Mouse (Mus musculus): ENCODE measurements at regions not wholly inside any gene's neighbourhood (a gene's known extent, or its start where the extent isn't known, plus 50 kb on each side); places are given as distances from the start of the nearest gene placed in this dataset.

DNA sequence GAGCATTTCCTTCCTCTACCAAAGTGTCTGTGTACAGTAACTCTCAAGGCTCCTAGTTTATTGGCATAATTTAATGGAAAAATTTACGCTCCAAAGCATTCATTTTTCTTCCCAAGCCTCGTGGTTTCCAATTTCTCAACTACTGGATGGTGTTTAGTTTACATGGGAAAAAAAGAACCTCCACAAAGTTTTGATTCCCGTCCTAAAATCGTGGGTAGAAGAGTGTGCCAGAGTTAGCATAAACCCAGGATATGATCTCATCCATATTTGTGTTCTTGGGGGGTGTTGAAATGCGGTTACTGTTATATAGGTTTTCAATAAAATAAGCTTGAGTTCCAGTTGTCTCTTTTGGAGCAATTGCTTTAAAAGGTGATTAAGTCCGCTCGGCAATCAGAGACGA lies 406.2 kb upstream of the Frg1 start:
- DNase-seq = no peak

DNA sequence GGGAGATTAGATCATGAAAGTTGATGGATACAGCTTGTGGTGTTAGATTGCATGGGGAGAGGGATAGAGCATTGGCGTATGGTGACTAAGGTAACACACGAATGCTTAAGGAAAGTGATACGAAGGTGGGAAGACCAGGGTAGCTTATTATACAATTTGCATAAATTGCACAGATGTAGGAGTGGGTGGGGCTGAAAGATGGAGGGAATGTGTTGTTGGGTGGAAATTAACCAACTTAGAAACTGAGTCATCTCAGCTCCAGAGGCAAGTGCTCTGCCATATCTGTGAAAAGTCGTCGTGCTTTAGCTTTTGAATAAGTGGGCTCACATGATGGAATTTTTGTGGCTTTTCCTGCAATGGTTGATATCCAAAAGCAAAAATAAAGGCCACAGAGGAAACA lies 404.8 kb upstream of the Frg1 start:
- DNase-seq = no peak

DNA sequence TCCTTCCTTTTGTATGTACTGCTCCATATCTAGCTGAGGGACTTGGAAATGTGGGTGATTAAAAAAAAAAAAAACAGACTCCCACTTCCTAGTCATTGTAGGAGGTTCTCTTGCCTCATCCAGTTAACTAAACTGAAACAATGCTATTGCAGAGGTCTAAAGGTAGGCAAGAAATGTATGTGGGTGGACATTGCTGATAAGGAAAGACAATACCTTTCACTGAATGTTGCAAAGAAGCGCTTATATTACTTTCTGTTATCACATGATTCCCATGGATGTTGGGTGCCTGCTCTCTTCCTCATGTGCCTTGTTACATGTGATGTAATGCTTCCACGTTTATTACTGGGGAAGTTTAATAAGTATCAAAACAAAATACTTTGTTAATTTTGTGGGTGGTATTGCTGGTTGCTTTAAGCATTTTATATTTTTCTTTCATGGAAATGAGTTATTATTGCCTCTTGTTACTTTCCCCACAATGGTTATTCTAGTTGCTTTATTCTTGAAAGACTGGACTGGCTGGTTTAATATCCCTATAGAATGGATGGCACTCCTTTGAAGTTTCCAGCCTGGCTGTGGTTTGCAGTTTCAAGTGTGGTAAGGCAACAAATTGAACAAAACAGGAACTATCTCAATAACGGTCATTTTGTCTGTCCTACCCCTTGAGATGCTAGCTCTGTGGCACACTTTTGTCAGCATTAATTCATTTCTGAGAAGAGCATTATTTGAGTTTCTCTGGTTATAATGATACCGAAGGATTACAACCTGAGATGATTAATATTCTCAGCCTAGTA lies 403.9 kb upstream of the Frg1 start:
- DNase-seq = no peak

DNA sequence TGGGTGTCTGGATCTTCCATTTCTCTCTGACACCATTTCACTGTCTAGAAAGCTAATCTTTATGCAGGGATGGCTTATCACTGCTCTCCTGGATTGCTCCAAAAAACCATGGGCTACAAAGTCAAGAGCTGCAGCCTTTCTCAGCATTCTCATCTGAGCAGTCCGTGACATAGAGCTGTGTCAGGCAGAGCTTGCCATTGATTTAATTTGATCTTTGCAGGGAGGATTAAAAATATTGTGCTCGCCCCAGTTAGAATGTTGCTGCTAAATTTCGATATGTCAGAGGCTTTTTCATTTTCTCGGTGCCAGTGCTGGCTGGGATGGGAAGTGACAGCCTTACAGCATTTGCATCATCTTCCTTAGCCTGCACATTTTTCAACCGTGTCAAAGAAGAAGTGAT lies 401.7 kb upstream of the Frg1 start:
- DNase-seq = no peak

DNA sequence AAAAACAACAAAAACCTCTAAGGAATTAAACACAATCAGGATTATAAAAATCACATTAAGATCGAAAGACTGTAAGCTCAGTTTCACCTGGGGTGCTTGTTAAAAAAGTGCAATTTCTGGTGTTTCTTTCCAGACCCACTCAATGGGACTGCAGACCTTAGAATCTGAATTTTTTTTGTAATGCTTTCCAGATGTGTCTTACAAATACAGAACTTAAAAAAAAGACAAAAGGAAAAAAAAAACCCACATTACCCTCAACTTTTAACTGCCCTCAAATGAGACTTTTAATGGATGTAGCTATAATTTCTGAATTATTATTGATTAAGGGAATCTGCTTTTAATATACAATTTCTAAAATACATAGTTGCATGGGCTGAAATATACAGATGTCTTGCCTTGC lies 401.2 kb upstream of the Frg1 start:
- no peak for DNase-seq

DNA sequence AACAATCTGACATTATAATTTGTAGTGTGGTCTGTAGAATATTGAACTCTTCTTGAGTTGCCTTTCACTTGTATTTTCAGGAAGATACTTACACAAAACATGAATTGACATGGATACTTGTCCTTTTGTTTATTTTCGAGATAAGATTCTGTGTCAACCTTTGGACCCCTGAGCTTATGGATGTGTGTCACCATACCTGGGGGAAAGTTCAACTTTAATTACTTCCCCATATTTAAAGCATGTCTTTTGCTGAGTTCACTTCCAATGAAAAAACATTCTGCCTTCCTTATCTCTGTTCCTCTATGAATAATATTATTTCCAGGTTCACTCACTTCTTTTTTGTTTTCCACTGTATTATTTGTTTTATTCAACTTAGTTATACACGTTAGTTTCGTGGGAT lies 398.4 kb upstream of the Frg1 start:
- no peak for DNase-seq

DNA sequence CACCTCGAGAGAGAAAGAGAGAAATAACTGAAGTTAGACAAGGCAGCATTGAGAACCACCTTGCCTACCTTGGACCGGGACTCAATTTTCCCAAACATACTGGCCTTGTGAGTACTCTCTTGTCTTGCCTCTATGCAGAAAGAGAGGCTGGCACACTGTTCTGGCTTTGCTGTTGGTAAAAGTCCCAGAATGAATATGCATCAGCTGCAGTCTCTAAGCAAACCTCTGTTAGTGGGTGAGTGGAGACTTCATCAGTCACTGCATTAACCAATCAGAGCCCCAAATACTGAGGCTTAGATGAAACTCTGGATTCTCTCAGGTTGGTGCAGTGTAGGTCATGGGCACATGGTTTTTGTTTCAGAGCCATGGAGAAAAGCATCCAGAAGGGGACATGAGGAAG lies 378.8 kb upstream of the Frg1 start:
- no peak for DNase-seq

DNA sequence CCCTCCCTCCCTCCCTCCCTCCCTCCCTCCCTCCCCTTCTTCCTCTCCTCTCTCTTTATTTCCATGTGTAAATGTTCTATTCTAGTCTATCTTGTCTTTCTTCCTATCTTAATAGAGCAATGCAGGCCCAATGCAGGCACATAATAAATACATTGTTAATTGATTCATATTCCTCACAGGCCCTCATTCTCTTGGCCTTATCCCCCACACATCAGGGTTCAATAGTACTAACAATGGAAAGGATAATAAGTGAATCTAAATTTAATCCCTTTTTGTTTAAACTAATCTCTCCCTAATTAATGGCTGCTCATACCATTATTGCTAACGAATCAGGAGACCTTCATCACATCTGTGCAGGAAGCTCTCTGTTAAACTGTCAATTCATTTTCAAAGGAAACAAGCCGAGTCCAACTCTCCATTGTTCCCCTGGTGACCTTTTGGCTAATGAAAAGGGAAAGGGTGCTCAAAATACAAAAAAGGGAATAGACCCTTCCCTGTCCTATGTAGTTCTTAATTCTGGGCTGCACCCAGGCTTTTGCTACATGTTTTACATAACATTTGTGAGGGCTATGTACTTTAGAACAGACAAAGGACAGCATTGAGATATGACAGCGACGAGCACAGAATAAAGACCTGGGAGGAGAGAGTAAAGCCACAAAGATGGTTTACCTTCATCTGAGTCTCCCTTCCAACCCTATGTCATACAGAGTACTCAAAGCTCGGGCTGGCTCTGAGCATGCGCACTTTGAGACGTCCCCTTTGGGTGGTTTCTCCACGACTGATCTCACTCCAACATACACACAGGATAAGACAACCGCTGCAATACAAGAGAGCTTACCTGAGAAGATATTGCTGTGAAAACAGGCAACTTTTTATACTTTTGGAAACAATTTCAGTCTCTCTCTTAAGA lies 370.3 kb upstream of the Frg1 start:
- no peak for DNase-seq

DNA sequence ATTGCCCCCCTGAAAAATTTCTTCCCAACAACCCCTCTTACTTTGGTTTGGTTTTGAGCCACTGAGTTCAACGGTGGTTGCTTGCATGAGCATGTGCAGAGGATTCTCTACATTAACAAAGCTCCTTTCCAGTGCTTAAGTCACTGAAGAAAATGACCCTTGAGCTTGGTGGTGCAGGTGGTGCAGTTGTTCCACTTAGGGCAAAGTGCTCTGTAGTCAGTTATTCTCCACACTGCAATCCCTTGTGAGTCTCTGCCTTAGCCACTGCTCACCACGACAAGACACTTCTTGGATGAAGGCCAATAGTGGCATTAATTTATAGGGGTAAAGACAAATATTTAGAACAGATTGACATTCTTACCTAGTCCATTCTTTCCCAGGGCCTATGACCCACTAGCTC lies 369.1 kb upstream of the Frg1 start:
- DNase-seq = no peak

DNA sequence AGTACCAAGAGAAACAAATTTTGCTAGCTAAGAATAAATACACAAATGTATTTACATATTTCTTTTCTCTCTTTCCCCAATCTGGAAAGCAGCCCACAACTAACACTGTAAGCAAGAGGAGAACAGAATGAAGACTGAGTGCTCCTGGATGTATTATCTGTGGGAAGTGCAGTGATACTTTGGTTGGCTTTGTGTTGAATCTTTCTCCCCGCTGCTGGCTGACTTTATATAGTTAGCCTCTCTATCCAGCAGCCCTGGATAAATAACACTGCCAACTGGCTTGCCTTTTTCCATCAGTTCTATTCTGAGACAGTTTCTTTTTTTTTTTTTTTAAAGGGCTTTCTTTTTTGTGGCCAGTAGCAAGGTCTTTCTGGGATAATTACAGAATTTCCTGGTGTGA lies 366.0 kb upstream of the Frg1 start:
- no peak for DNase-seq

DNA sequence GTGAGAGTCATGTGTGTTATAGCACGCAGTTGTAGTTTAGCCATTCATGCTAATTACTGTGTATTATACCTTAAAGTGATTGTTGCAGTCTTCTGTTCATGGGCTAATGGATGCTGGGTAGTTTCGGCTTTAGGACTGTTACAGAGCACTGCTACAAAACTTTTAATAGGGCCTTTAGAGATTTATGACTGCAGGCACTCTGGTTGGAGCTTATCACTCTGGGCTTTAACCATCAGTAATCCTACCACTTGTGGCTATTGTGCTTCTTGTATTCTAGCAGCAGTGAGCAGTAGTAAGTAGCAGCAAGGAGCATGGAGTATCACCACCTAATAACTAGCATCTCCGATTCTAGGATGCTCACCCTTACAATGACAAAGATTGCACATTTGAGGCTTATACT lies 362.6 kb upstream of the Frg1 start:
- no peak for DNase-seq

DNA sequence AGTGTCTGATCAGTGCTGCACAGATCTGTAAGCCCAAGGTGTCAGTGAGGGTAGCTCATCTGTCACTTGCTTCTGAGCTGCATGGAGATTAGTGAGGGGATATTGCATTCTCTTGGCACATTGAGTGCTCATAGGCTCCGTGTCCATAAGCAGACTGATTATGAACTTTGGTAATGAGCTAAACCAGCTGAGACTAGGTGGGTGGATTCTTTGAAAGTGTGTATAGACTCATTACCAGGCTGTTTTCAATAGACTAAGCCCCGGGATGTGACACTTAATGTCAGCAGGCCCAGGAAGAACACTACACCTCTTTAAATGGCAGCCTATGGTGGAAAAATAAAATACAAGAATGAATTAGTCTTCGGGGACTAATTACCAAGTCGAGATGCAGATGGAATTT lies 354.9 kb upstream of the Frg1 start:
- DNase-seq = no peak

DNA sequence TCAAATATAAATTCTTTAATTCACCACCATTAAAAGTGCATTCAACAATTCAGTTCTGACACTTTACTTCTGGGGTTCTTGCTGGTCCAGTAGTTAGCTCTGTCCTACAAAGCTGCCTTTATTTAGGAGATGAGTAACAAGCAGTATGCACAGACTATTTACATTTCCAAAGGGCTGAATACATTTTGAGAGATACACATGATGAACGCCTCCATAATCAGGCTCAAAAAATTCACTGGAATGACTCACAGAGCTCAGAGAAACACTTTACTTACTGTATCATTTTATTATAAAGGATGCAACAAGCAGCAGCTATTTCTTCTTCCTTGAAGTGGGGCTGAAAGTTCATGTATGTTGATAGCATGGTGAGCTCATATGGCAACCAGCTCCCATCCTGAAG lies 336.6 kb upstream of the Frg1 start:
- DNase-seq = no peak

DNA sequence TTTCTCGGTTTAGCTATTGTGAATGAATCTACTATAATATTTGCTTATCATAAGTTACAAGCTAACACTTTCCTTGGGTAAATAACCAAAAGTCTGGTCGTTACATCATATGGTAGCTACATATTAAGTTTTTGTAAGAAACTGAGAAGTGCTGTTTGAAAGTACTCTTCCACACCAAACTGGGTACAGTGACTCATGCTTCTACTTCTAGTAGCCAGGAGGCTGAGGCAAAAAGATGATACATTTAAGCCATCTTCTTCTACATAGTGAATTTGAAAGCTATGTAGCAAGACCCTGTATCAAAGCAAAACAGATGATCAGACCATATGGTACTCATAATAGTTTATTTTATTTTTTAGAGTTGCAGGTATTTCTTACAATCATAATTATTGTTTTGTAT lies 335.8 kb upstream of the Frg1 start:
- no peak for DNase-seq

DNA sequence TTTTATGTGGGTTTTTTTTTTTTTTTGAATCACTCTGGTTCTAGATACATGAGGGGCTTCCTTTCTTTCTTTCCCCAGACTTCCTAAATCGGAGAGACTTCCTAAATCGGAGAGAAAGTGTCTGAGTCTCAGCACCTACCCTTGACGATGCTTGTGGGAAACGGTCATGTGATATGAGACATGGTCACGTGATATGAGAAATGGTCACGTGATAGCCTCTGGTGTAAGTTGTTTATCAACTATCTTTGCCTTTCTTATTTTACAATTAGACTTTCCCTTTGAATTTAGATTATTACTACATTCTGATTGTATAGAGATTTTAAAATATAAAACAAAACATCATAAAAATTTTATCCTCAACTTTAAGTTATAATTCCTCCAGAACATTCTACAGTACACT lies 330.1 kb upstream of the Frg1 start:
- DNase-seq = no peak

DNA sequence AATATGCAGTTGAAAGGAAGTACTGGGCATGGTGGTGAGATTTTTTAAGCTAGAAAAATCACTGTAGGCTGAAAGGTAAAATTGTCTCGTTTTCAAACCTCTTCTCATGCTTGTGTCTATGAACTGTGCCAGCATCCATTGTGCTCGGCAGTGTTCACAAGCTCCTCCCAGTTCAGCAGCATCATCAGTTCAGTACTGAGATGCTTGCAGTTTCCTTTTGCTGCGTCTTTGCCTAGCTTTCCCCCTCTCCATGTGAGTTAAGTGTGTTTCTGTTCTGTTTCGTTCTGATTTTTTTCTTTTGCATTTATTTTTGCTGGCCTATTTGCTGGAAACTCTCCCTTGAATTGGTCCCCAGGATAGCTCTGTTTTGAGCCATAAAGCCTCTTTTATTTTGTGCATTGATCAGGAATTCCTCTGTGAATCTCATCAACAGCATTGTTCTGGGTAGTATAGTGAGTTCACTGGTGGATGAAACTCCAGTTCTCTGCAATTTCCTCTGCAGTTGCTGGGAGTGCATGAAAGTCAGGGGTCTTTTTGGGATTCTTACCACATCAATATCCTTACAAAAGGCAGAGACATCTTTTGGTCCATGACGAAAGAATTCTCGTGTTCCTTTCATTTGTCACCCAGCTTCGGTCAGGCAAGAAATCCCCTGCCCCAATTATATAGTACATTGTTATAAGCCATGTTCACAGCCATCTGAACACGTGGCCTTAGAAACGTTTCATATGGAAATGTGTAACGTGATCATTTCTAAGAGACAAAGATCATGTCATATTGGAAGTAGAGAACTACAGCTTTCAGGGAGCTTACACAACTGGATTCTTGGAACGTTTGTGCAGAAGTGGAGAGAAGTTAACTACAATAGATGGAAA lies 326.2 kb upstream of the Frg1 start:
- no peak for DNase-seq

DNA sequence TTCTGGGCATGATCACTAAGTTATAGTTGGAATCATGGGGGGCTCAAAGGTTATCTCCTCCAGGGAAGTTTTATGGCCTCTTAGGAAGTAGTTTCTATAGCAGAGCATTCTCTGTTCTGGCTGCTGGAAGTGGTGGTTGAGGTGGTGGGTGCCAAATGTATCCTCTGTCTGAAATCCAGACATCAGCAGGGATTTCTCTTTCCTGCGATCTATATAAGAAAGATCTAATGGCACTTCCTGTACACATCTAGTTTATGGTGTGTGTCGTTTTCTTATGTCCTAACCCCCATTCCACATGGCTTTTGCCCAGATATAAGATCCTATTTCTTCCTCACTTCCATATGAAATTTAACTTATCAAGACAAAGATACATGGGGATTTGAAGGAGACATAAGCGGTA lies 300.1 kb upstream of the Frg1 start:
- no peak for DNase-seq

DNA sequence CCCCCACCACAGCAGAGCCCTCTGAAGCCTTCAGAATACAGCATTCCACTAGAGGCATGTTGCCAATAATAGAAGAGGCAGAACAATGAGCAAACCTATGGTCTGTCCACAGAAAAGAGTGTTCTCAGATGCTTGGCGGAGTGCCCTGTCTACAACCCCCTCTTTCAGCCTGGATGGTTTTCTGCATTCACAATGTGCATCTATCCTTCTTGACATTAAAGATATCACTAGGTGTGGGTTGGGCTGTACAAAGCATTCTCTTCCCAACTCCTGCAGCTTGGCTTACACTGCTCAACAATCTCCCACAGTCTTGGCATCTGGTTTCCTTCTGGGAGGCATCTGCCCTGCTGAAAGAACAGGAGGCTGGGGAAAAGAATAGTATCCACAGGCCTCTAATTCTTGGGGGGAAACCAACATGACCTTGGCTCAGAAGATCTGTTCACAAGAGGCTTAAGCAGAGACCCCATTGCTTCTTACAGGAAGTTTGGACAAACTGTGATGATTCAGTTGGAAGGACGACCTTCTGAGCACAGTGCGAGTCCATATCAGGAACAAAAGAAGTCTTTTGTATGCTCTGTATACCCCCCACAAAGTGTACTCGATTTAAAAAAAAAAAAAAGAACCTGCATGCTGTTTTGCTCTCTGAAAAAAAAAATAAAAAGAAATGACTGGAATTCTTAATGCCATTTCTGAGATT lies 296.9 kb upstream of the Frg1 start:
- peak; percentile 16 for DNase-seq

DNA sequence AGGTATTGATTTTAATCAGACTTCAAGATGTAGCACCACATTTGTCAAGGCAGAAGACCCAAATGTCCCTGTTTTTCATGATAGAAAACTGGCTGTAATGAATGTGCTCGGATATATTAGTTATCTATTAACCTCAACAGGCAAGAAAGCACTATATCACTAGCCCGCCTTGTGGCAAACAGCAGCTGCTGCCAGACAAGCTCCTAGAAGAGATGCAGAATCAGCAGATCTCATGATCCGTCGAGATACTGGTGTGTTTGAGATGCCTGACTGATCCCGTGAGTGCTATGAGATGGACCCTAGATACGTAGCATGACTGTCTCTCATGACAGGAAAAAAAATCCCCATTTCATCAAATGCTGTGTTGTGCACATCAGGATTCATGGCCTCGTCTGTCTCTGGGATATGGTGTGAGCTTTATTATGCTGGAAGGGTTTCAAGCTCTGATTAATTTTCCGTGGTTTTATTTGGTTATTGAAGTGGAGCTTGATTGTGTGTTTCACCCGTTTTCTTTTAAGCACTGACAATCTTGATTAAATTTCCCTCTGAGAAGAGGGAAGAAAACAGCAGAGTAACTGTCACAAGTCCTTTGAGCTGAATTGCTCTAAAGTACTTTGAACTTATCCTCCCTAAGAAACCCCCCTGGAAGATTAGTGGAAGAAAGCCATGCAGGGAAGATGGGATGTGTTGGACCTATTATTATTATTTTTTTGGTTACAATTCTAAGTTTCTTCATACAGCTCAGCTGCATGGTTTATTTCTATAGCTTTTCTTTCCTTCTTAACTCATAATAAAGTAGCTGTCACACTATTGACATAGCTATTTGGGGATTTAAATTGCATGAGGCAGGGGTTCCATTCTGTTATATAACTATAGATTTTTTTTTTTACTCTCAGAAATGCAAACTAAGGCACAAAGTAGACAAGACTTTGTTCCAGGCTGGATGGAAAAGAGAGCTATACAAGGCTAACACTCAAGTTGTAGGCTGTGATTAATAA lies 287.4 kb upstream of the Frg1 start:
- DNase-seq = no peak
